Mouse (Mus musculus) myocyte (in vitro differentiated cells): Measurements from ENCODE around the gene Il22. TPM values are rescaled to one million over a fixed set of nuclear protein-coding genes. Genes with fewer than 3 reads are reported as not detected.
"Not testable (repeated sequence)": the region's sequence is repeated elsewhere in the genome, so short reads cannot be mapped to it uniquely, and the experiment has no call there.

Experiments
- H3K27me3 ChIP-seq: one replicate; pipeline ENCODE4 v1.6.1; 2011; ENCODE audit not compliant: control insufficient read depth, insufficient read depth, insufficient read length
- H3K36me3 ChIP-seq: one replicate; pipeline ENCODE4 v1.6.1; 2011; ENCODE audit not compliant: control insufficient read depth, insufficient read depth
- H3K4me2 ChIP-seq: one replicate; pipeline ENCODE4 v1.6.1; 2011; ENCODE audit warnings: low read depth, control low read depth
- H3K4me3 ChIP-seq: one replicate; pipeline ENCODE4 v1.5.1; 2011; ENCODE audit warnings: mild to moderate bottlenecking, control low read depth, moderate library complexity
- H3K79me2 ChIP-seq: one replicate; pipeline ENCODE4 v1.6.1; 2011; ENCODE audit not compliant: control insufficient read depth, insufficient read depth
- H3ac ChIP-seq: one replicate; pipeline ENCODE4 v1.6.1; 2011; ENCODE audit not compliant: control insufficient read depth, insufficient read length
- CEBPB ChIP-seq: IDR thresholded peaks from 2 replicates; pipeline ENCODE4 v1.6.1; 2011; ENCODE audit warnings: mild to moderate bottlenecking, moderate library complexity; ENCODE audit not compliant: poor library complexity, insufficient read depth, severe bottlenecking
- MYOD1 ChIP-seq, 3 experiments: IDR thresholded peaks; one replicate each; pipeline ENCODE4 v1.6.1; 2011; ENCODE audit warnings: control low read depth in 2 of 3, low read depth in 2 of 3, mild to moderate bottlenecking in 2 of 3, moderate library complexity in 1 of 3; ENCODE audit not compliant: insufficient read length in 2 of 3, control insufficient read depth in 1 of 3
- MYOG ChIP-seq, 3 experiments: IDR thresholded peaks; one replicate each; pipeline ENCODE4 v1.6.1; 2011; ENCODE audit warnings: control low read depth in 2 of 3, low read depth in 2 of 3, mild to moderate bottlenecking in 2 of 3; ENCODE audit not compliant: insufficient read length in 2 of 3, control insufficient read depth in 1 of 3, insufficient read depth in 1 of 3
- POLR2A ChIP-seq: IDR thresholded peaks from one replicate; pipeline ENCODE4 v1.6.1; 2011; ENCODE audit warnings: low read depth, mild to moderate bottlenecking, control low read depth, moderate library complexity; ENCODE audit not compliant: insufficient read length
- POLR2AphosphoS2 ChIP-seq: IDR thresholded peaks from one replicate; pipeline ENCODE4 v1.6.1; 2011; ENCODE audit warnings: low read depth, control low read depth; ENCODE audit not compliant: insufficient read length
- REST ChIP-seq: IDR thresholded peaks from one replicate; pipeline ENCODE4 v1.6.1; 2011; ENCODE audit warnings: mild to moderate bottlenecking, control low read depth, moderate library complexity; ENCODE audit not compliant: insufficient read depth, insufficient read length
- TCF3 ChIP-seq: IDR thresholded peaks from one replicate; pipeline ENCODE4 v1.6.1; 2011; ENCODE audit warnings: low read depth, control low read depth; ENCODE audit not compliant: insufficient read length
- USF1 ChIP-seq: IDR thresholded peaks from one replicate; pipeline ENCODE4 v1.6.1; 2011; ENCODE audit warnings: low read depth, mild to moderate bottlenecking, control low read depth, moderate library complexity
- polyA plus RNA-seq: library from polyadenylated mRNA; unstranded; fragments of >200 nt; fragmentation: generic; extraction: Trizol; gene quantifications from one replicate; pipeline ENCODE4 v1.2.1, GENCODE M21; 2012; ENCODE audit warnings: missing spikeins

Il22 gene
- polyA plus RNA-seq, 1 experiment = not detected

GRCm38 (mm10) chr10:118172876-118173275 is 31.9 kb upstream of the Il22 start:
- Histone ChIP-seq H3K79me2 (no peaks in the 10 kb centered on the region), H3ac (no peak overlapping the region), H3K4me2 (peak overlapping the region; percentile 67), H3K27me3 (no peaks in the 10 kb centered on the region), H3K4me3 (no peak overlapping the region), H3K36me3 (peaks cover 3% of the 10 kb centered on the region)
- TF ChIP-seq POLR2A (no peak), CEBPB (peak; percentile 29; the same call in 1 of the 2 replicates), REST (no peak)

GRCm38 (mm10) chr10:118175542-118175941 is 29.2 kb upstream of the Il22 start:
- not testable (repeated sequence) for H3K79me2 ChIP-seq, H3K4me2 ChIP-seq, H3K4me3 ChIP-seq, H3K36me3 ChIP-seq, H3ac ChIP-seq, H3K27me3 ChIP-seq

GRCm38 (mm10) chr10:118178735-118179151 is 26.0 kb upstream of the Il22 start:
- Histone ChIP-seq H3K79me2 (no peaks in the 10 kb centered on the region), H3ac (no peak overlapping the region), H3K4me2 (peak overlapping the region; percentile 31), H3K4me3 (no peak overlapping the region), H3K27me3 (no peaks in the 10 kb centered on the region), H3K36me3 (no peaks in the 10 kb centered on the region)
- TF ChIP-seq TCF3 = no peak
- no peak for TF ChIP-seq REST
- no peak for TF ChIP-seq POLR2A
- TF ChIP-seq MYOD1 (IDR thresholded peaks at IDR 0.05; ENCODE audit: control insufficient read depth in 1 of 3, insufficient read length in 2 of 3, low read depth in 2 of 3) = peak in 1 of 3 experiments; percentile 7
- TF ChIP-seq MYOG (IDR thresholded peaks at IDR 0.05; ENCODE audit: control insufficient read depth in 1 of 3, insufficient read depth in 1 of 3, insufficient read length in 2 of 3, low read depth in 2 of 3) = no peak

GRCm38 (mm10) chr10:118179265-118179664 is 25.5 kb upstream of the Il22 start:
- Histone ChIP-seq H3K4me2 (peak overlapping the region; percentile 31), H3K4me3 (no peak overlapping the region), H3ac (no peak overlapping the region), H3K27me3 (no peaks in the 10 kb centered on the region), H3K79me2 (no peaks in the 10 kb centered on the region), H3K36me3 (no peaks in the 10 kb centered on the region)
- no peak for TF ChIP-seq TCF3
- TF ChIP-seq POLR2A = no peak
- no peak for TF ChIP-seq USF1
- no peak for TF ChIP-seq REST
- TF ChIP-seq POLR2AphosphoS2 = no peak

- H3K4me3 ChIP-seq, H3ac ChIP-seq, H3K79me2 ChIP-seq, H3K36me3 ChIP-seq, H3K27me3 ChIP-seq: not testable (repeated sequence)
- peak overlapping the region; percentile 57 for H3K4me2 ChIP-seq
Observed at GRCm38 (mm10) chr10:118195150-118195549, 9.6 kb upstream of the Il22 start.

GRCm38 (mm10) chr10:118215719-118216393 is 11.1 kb downstream of the Il22 start:
- H3K4me2 ChIP-seq, H3K79me2 ChIP-seq, H3K36me3 ChIP-seq, H3ac ChIP-seq, H3K4me3 ChIP-seq, H3K27me3 ChIP-seq: not testable (repeated sequence)

GRCm38 (mm10) chr10:118227629-118228028 is 22.9 kb downstream of the Il22 start:
- H3K4me2 ChIP-seq = not testable (repeated sequence)

GRCm38 (mm10) chr10:118232607-118233006 is 27.9 kb downstream of the Il22 start:
- H3ac ChIP-seq, H3K27me3 ChIP-seq, H3K36me3 ChIP-seq, H3K79me2 ChIP-seq, H3K4me2 ChIP-seq, H3K4me3 ChIP-seq: not testable (repeated sequence)

More at GRCm38 (mm10) chr10:118227629-118228028, 22.9 kb downstream of the Il22 start:
- not testable (repeated sequence) for H3K4me3 ChIP-seq, H3ac ChIP-seq, H3K79me2 ChIP-seq, H3K27me3 ChIP-seq, H3K36me3 ChIP-seq

GRCm38 (mm10) chr10:118240680-118241079 is 35.9 kb downstream of the Il22 start, which contains the start of gene Gm32717:
Gene Gm32717 (minus strand): TSS chr10:118240780.
- not testable (repeated sequence) for H3K4me2 ChIP-seq, H3K4me3 ChIP-seq, H3K79me2 ChIP-seq, H3ac ChIP-seq, H3K36me3 ChIP-seq, H3K27me3 ChIP-seq

GRCm38 (mm10) chr10:118249006-118249595 is 44.4 kb downstream of the Il22 start:
- H3K4me2 ChIP-seq = peak overlapping the region; percentile 21
- H3ac ChIP-seq, H3K36me3 ChIP-seq, H3K27me3 ChIP-seq, H3K79me2 ChIP-seq, H3K4me3 ChIP-seq: not testable (repeated sequence)
